Mouse (Mus musculus) stomach, embryonic 14.5 days (tissue): Measurements from ENCODE around the gene Cacna1g. TPM values are rescaled to one million over a fixed set of nuclear protein-coding genes. Genes with fewer than 3 reads are reported as not detected.

Experiments used
- ATAC-seq: fragments of 200-750 bp; cut with Nextera tagmentation; 2 replicates; pipeline ENCODE4 v1.8.0; 2017; ENCODE audit warnings: low read depth, moderate TSS enrichment; ENCODE audit not compliant: insufficient number of reproducible peaks, insufficient read depth, low FRiP score
- H3K27ac ChIP-seq: fragments of 300-500 bp; sonication (generic); 2 replicates; pipeline ENCODE4 v1.5.1; 2014; ENCODE audit warnings: mild to moderate bottlenecking, low read length, moderate library complexity, mixed read lengths
- H3K27me3 ChIP-seq: fragments of 300-500 bp; sonication (generic); 2 replicates; pipeline ENCODE4 v1.6.1; 2014; ENCODE audit warnings: low read length, control low read depth, mixed read lengths; ENCODE audit not compliant: control insufficient read depth, insufficient read depth
- H3K36me3 ChIP-seq: fragments of 300-500 bp; sonication (generic); 2 replicates; pipeline ENCODE4 v1.6.1; 2014; ENCODE audit warnings: mild to moderate bottlenecking, control low read depth, low read length, moderate library complexity, mixed read lengths; ENCODE audit not compliant: control insufficient read depth, insufficient read depth
- H3K4me1 ChIP-seq: fragments of 300-500 bp; sonication (generic); 2 replicates; pipeline ENCODE4 v1.6.1; 2014; ENCODE audit warnings: low read length, control low read depth, mixed read lengths; ENCODE audit not compliant: control insufficient read depth, insufficient read depth
- H3K4me2 ChIP-seq: fragments of 300-500 bp; sonication (generic); replicated peaks from 2 replicates; pipeline ENCODE4 v1.6.1; 2014; ENCODE audit warnings: low read depth, low read length, control low read depth
- H3K4me3 ChIP-seq: fragments of 300-500 bp; sonication (generic); 2 replicates; pipeline ENCODE4 v1.5.1; 2014; ENCODE audit warnings: low read depth, low read length, control low read depth
- H3K9ac ChIP-seq: fragments of 300-500 bp; sonication (generic); replicated peaks from 2 replicates; pipeline ENCODE4 v1.6.1; 2014; ENCODE audit warnings: low read depth, mild to moderate bottlenecking, control low read depth, low read length, moderate library complexity, mixed read lengths
- H3K9me3 ChIP-seq: fragments of 300-500 bp; sonication (generic); 2 replicates; pipeline ENCODE4 v1.6.1; 2016; ENCODE audit warnings: low read depth, low read length, control low read depth; ENCODE audit not compliant: control insufficient read depth
- WGBS: fragments of 180-500 bp; shearing (Covaris S2); extraction: QIAGEN DNeasy Blood & Tissue Kit; methylation state at CpG from one replicate; pipeline ENCODE4 v1.1.7; 2014; 5-methylcytosine and 5-hydroxymethylcytosine counted together
- polyA plus RNA-seq: library from polyadenylated mRNA; unstranded; fragments of >200 nt; fragmentation: Nextera tagmentation; extraction: Ambion mirVana; gene quantifications from 2 replicates; pipeline ENCODE4 v1.2.1, GENCODE M21; 2014

The Cacna1g gene
- polyA plus RNA-seq, 1 experiment from 2014 or later, result 13.5 TPM

GRCm38 (mm10) chr11:94484636-94485035 is 10.6 kb upstream of the Cacna1g start:
- no peak overlapping the region for H3K9ac ChIP-seq
- no peaks in the 10 kb centered on the region for H3K36me3 ChIP-seq
- no peaks in the 10 kb centered on the region for H3K27me3 ChIP-seq
- H3K9me3 ChIP-seq, result no peaks in the 10 kb centered on the region
- WGBS, result 89% methylated on average over 9 of the region's 9 CpGs
- H3K4me2 ChIP-seq, result no peak overlapping the region
- ATAC-seq, result no peak
- no peak overlapping the region for H3K27ac ChIP-seq
- H3K4me1 ChIP-seq, result no peaks in the 10 kb centered on the region
- H3K4me3 ChIP-seq, result no peak overlapping the region

DNA sequence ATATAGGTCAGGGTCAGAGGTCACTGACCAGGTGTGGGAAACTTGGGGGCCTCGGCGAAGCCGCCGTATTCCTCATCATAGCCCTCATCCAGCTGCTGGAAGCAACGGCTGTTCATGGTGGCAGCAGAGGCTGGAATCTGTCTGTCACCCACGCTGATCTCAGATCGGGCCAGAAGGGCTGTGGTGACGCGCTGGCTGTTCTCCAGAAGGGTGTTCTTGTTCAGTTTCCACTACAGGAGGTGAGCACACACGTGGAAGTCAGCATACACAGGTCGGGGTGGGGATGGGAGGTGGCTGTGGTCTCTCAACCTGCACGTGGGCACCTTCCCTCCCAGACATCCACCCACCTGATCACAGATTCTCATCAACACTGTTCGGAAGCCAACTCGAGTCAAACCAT is 9.9 kb upstream of the Cacna1g start:
- Histone ChIP-seq H3K4me1 (no peaks in the 10 kb centered on the region), H3K9ac (no peak overlapping the region), H3K4me3 (no peak overlapping the region), H3K36me3 (no peaks in the 10 kb centered on the region), H3K27me3 (no peaks in the 10 kb centered on the region), H3K4me2 (no peak overlapping the region), H3K9me3 (no peaks in the 10 kb centered on the region), H3K27ac (no peak overlapping the region)
- WGBS, result 77% methylated on average over 14 of the region's 14 CpGs
- ATAC-seq, result no peak

DNA sequence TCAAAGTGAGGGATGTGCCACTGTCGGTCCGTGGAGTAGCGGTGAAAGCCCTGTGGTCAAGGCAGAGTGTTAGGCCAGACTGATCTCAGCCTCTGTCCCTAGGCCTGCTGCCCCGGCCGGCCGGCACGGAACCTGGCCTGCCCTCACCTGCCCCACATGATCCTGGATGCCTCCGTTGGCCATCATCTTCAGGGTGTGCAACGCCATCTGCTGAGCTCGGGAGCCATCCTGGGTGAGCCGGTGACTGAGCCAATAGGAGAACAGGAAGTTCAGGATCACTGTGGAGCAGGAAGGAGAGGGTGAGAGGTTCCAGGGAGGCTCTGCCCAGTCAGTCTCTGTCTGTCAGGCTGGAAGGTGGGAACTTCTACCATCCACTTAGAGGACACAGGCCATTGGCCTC is 9.4 kb upstream of the Cacna1g start:
- H3K9ac ChIP-seq, result no peak overlapping the region
- H3K9me3 ChIP-seq, result no peaks in the 10 kb centered on the region
- ATAC-seq, result no peak
- H3K4me2 ChIP-seq, result no peak overlapping the region
- no peaks in the 10 kb centered on the region for H3K4me1 ChIP-seq
- H3K4me3 ChIP-seq, result no peak overlapping the region
- no peaks in the 10 kb centered on the region for H3K36me3 ChIP-seq
- 79% methylated on average over 11 of the region's 11 CpGs for WGBS
- H3K27me3 ChIP-seq, result no peaks in the 10 kb centered on the region
- H3K27ac ChIP-seq, result no peak overlapping the region

DNA sequence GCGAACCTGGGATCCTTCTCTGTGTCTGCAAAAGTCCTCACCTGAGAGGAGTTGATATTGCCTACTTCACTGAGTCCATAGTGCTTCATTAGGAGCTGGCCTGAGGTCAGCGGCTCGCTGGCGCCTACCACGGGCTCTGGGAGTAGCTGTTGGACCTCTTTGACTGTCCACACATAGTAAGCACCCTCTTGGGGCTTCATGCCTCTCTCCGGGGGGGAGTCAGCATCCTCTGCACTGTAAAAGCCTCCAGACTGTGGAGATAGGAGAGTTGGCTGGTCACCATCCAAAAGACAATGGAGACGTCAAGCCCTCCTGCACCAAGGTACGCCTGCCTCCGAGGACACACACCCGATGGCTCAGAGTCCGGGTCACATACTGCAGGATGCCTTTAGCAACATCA is 8.7 kb upstream of the Cacna1g start:
- no peak overlapping the region for H3K27ac ChIP-seq
- no peak overlapping the region for H3K4me2 ChIP-seq
- 92% methylated on average over 11 of the region's 11 CpGs for WGBS
- H3K4me1 ChIP-seq, result no peaks in the 10 kb centered on the region
- ATAC-seq, result no peak
- H3K4me3 ChIP-seq, result no peak overlapping the region
- H3K9me3 ChIP-seq, result no peaks in the 10 kb centered on the region
- no peaks in the 10 kb centered on the region for H3K36me3 ChIP-seq
- H3K27me3 ChIP-seq, result no peaks in the 10 kb centered on the region
- no peak overlapping the region for H3K9ac ChIP-seq

- WGBS, result 89% methylated on average over 7 of the region's 7 CpGs
- no peak overlapping the region for H3K4me3 ChIP-seq
- no peaks in the 10 kb centered on the region for H3K4me1 ChIP-seq
- H3K4me2 ChIP-seq, result no peak overlapping the region
- H3K27me3 ChIP-seq, result no peaks in the 10 kb centered on the region
- H3K9ac ChIP-seq, result no peak overlapping the region
- ATAC-seq, result no peak
- H3K36me3 ChIP-seq, result no peaks in the 10 kb centered on the region
- no peaks in the 10 kb centered on the region for H3K9me3 ChIP-seq
- H3K27ac ChIP-seq, result no peak overlapping the region
Measured at GRCm38 (mm10) chr11:94481963-94482362, 8.0 kb upstream of the Cacna1g start.

- no peak for ATAC-seq
- H3K9ac ChIP-seq, result no peak overlapping the region
- WGBS, result 89% methylated on average over 9 of the region's 9 CpGs
- no peaks in the 10 kb centered on the region for H3K4me1 ChIP-seq
- no peaks in the 10 kb centered on the region for H3K36me3 ChIP-seq
- no peak overlapping the region for H3K4me3 ChIP-seq
- no peaks in the 10 kb centered on the region for H3K27me3 ChIP-seq
- no peaks in the 10 kb centered on the region for H3K9me3 ChIP-seq
- no peak overlapping the region for H3K4me2 ChIP-seq
- no peak overlapping the region for H3K27ac ChIP-seq
Measured at GRCm38 (mm10) chr11:94480382-94480781, 6.4 kb upstream of the Cacna1g start.

DNA sequence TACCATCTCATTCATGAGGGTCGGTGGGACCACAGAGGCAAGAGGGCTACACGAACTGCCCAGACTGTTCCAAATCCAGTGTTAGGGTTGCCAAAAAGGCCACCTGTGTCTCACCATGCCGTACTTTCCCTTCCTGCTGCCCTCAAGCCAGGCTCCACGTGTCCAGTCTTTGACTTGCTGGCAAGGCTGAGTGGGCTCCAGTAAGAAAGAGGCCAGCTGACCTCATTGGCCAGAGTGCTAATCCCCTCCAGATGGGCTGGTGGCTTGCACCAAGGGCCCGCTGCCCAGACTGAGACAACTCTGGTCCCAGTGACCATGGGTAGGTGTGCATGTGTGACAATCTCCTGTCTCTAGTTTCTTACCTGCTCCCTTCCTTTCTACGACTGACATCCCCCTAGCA is 3.7 kb upstream of the Cacna1g start:
- Histone ChIP-seq H3K9me3 (no peaks in the 10 kb centered on the region), H3K4me3 (no peak overlapping the region), H3K4me1 (0 out of 2 replicates have a peak, but pooled peaks cover 5% of the 10 kb centered on the region), H3K9ac (no peak overlapping the region), H3K27ac (no peak overlapping the region), H3K27me3 (peaks cover 6% of the 10 kb centered on the region; the same call in 1 of the 2 replicates), H3K4me2 (no peak overlapping the region), H3K36me3 (no peaks in the 10 kb centered on the region)
- 73% methylated on average over 6 of the region's 6 CpGs for WGBS
- ATAC-seq, result no peak

GRCm38 (mm10) chr11:94475722-94476121 is 1.7 kb upstream of the Cacna1g start:
- Histone ChIP-seq H3K4me1 (peaks cover 9% of the 10 kb centered on the region; the same call in 1 of the 2 replicates), H3K4me2 (no peak overlapping the region), H3K27me3 (peaks cover 6% of the 10 kb centered on the region; the same call in 1 of the 2 replicates), H3K9ac (no peak overlapping the region), H3K36me3 (no peaks in the 10 kb centered on the region), H3K27ac (no peak overlapping the region), H3K4me3 (no peak overlapping the region), H3K9me3 (no peaks in the 10 kb centered on the region)
- 28% methylated on average over 11 of the region's 11 CpGs for WGBS
- ATAC-seq, result no peak

DNA sequence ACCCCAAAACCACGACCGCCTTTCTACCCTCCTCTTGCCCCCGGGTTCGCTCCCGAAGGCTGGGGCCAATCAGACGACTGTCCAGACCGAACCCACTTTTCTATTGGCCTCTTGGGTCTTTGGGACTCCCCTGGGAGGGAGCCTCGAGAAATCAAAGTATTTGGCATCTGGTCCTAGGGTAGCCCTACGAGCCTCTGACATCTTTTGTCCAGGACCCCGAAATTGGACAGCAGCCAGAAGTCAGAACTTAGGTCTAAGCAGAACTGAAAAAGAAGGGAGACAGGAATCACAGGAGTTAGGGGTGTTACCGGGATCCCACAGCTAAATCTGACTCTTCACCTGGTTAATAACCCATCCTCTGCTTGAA is 529 bp upstream of the Cacna1g start:
- under 1% methylated on average over 11 of the region's 11 CpGs for WGBS
- H3K9me3 ChIP-seq, result no peaks in the 10 kb centered on the region
- H3K4me3 ChIP-seq, result peak overlapping the region; percentile 81
- H3K27me3 ChIP-seq, result peaks cover 6% of the 10 kb centered on the region; the same call in 1 of the 2 replicates
- H3K4me1 ChIP-seq, result peaks cover 16% of the 10 kb centered on the region
- ATAC-seq, result no peak; the same call in 1 of the 2 replicates
- H3K36me3 ChIP-seq, result no peaks in the 10 kb centered on the region
- H3K27ac ChIP-seq, result no peak overlapping the region
- no peak overlapping the region for H3K9ac ChIP-seq
- H3K4me2 ChIP-seq, result peak overlapping the region; percentile 82
